10 mouse cellular contexts compared by ENCODE assay signal in the genomic region with DNA sequence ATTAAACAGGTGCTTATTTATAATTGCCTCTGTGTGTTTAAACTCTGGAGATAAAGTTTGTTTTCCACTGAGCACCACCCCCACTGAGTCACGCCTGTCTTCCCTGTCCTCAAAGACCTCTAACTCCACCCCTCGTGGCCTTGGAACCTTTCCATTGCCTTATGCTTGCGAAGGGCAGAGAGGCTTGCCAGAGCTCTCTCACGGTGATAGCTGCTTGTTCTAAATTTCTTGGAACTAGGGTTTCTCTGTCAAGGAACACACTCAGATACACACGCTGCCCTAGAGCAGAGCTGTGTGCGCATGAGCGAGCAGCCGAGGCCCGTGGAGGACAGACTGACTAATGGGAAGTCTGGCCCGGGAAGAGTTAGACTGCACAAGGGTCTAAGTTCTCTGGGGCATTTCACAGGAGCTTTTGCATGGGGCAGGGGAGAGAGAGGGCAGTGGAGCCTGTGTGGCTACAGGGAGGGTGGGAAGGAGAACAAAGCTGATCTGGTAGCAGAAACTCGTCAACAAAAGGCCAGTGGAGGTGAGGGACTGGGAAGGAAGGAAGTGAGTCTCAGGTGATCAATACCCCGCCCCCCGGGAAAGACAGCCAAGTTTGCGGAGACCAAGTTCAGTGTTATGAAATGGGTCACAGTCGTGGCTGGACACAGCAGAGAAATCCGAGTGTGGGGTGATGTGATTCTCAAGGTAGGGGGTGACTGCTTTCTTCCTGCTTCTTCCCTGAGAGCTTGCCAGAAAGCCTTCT. TPM values are rescaled to one million over a fixed set of nuclear protein-coding genes. Genes with fewer than 3 reads are reported as not detected.
DNase-seq lines count a peak whose midpoint lies in the region; ATAC-seq and TF ChIP-seq lines count a peak whose summit lies in the region.
"Had no signal": no experiment of that assay in that cellular context is flagged by ENCODE, and none has a peak within 500 bp of the region (broad histone marks: within the 10 kb centered on the region; RNA-seq: fewer than 3 reads in every experiment).

No protein-coding gene starts in this region.

- no peaks in the 10 kb centered on the region for H3K27me3 ChIP-seq in forebrain, embryonic 10.5 days (ENCODE audit: poor library complexity, severe bottlenecking)
- H3K27me3 ChIP-seq in forebrain, embryonic 12.5 days: no peaks in the 10 kb centered on the region
- no peaks in the 10 kb centered on the region for H3K27me3 ChIP-seq in embryonic facial prominence, embryonic 14.5 days (replicated peaks; ENCODE audit: control insufficient read depth, insufficient read depth, low read length)
- no peaks in the 10 kb centered on the region for H3K27me3 ChIP-seq in lung, postnatal 0 days (replicated peaks; ENCODE audit: insufficient read depth, low read length)
- H3K27me3 ChIP-seq: limb, embryonic 15.5 days had no signal

- H3K9me3 ChIP-seq in forebrain, embryonic 10.5 days: no peaks in the 10 kb centered on the region
- H3K9me3 ChIP-seq in forebrain, embryonic 12.5 days: no peaks in the 10 kb centered on the region
- H3K9me3 ChIP-seq in embryonic facial prominence, embryonic 14.5 days (ENCODE audit: control insufficient read depth, low read length): no peaks in the 10 kb centered on the region
- H3K9me3 ChIP-seq in lung, postnatal 0 days (ENCODE audit: low read length): no peaks in the 10 kb centered on the region
- H3K9me3 ChIP-seq: limb, embryonic 15.5 days had no signal

- peak overlapping the region; percentile 35; the same call in 1 of the 2 replicates for H3K27ac ChIP-seq in forebrain, embryonic 10.5 days
- H3K27ac ChIP-seq in forebrain, embryonic 12.5 days: no peak overlapping the region
- no peak overlapping the region for H3K27ac ChIP-seq in embryonic facial prominence, embryonic 14.5 days (replicated peaks; ENCODE audit: low read depth, low read length)
- peak overlapping the region; percentile 82 for H3K27ac ChIP-seq in lung, postnatal 0 days (ENCODE audit: low read length)
- H3K27ac ChIP-seq: limb, embryonic 15.5 days had no signal

- H3K4me1 ChIP-seq in forebrain, embryonic 10.5 days: peaks cover 15% of the 10 kb centered on the region
- H3K4me1 ChIP-seq in forebrain, embryonic 12.5 days: 0 out of 2 replicates have a peak, but pooled peaks cover 5% of the 10 kb centered on the region
- H3K4me1 ChIP-seq in embryonic facial prominence, embryonic 14.5 days (ENCODE audit: control insufficient read depth, insufficient read depth, low read length): peaks cover 13% of the 10 kb centered on the region; the same call in 1 of the 2 replicates
- peaks cover 15% of the 10 kb centered on the region; the same call in 1 of the 2 replicates for H3K4me1 ChIP-seq in lung, postnatal 0 days (ENCODE audit: insufficient read depth, low read depth, low read length)

- H3K36me3 ChIP-seq in forebrain, embryonic 10.5 days (replicated peaks): no peaks in the 10 kb centered on the region
- no peaks in the 10 kb centered on the region for H3K36me3 ChIP-seq in forebrain, embryonic 12.5 days (replicated peaks)
- H3K36me3 ChIP-seq in embryonic facial prominence, embryonic 14.5 days (ENCODE audit: control insufficient read depth, insufficient read depth, low read length): no peaks in the 10 kb centered on the region
- no peaks in the 10 kb centered on the region for H3K36me3 ChIP-seq in lung, postnatal 0 days (ENCODE audit: insufficient read depth, low read length)
- H3K36me3 ChIP-seq: G1E; limb, embryonic 15.5 days had no signal

- 68% methylated on average over 16 of the region's 16 CpGs for WGBS in forebrain, embryonic 10.5 days
- WGBS in forebrain, embryonic 12.5 days: 69% methylated on average over 16 of the region's 16 CpGs
- 55% methylated on average over 16 of the region's 16 CpGs for WGBS in embryonic facial prominence, embryonic 14.5 days
- 28% methylated on average over 14 of the region's 16 CpGs for WGBS in lung, postnatal 0 days

- no peak overlapping the region for H3K4me2 ChIP-seq in forebrain, embryonic 12.5 days
- H3K4me2 ChIP-seq in embryonic facial prominence, embryonic 14.5 days (ENCODE audit: low read depth, low read length): no peak overlapping the region
- H3K4me2 ChIP-seq in lung, postnatal 0 days (replicated peaks; ENCODE audit: low read depth, low read length): peak overlapping the region; percentile 33
- H3K4me2 ChIP-seq: limb, embryonic 15.5 days had no signal

- TF ChIP-seq CTCF in lung, postnatal 0 days (IDR thresholded peaks at IDR 0.05): no peak

- no peak overlapping the region for H3K4me3 ChIP-seq in forebrain, embryonic 10.5 days
- H3K4me3 ChIP-seq in forebrain, embryonic 12.5 days (replicated peaks): no peak overlapping the region
- H3K4me3 ChIP-seq in embryonic facial prominence, embryonic 14.5 days (ENCODE audit: low read depth, low read length): no peak overlapping the region
- no peak overlapping the region for H3K4me3 ChIP-seq in lung, postnatal 0 days (ENCODE audit: low read depth, low read length)
- H3K4me3 ChIP-seq: limb, embryonic 15.5 days had no signal

- DNase-seq in forebrain, embryonic 10.5 days (ENCODE audit: extremely low spot score, low spot score): no peak
- peak; percentile 56 for DNase-seq in MEL-GATA-1-ER (ENCODE audit: extremely low read depth, low read depth)
- peak; percentile 57 for DNase-seq in embryonic facial prominence, embryonic 14.5 days (ENCODE audit: low spot score)
- peak; percentile 86 for DNase-seq in heart, postnatal 4 days
- peak; percentile 90 for DNase-seq in lung, postnatal 0 days (ENCODE audit: low spot score)
- no peak for DNase-seq in right cerebral cortex, adult 18-20 months
- DNase-seq in B cell, adult 2 months: no peak

- no peak for ATAC-seq in forebrain, embryonic 12.5 days (ENCODE audit: low FRiP score)
- 0 out of 2 replicates have a peak, but pooled peaks have one; percentile 30 for ATAC-seq in embryonic facial prominence, embryonic 14.5 days (ENCODE audit: low read depth)
- peak; percentile 90 for ATAC-seq in lung, postnatal 0 days

- TF ChIP-seq EP300 in lung, postnatal 0 days (IDR thresholded peaks at IDR 0.05): peak; percentile 82

- no peak overlapping the region for H3K9ac ChIP-seq in forebrain, embryonic 12.5 days
- H3K9ac ChIP-seq in embryonic facial prominence, embryonic 14.5 days (ENCODE audit: low read depth, low read length): no peak overlapping the region
- H3K9ac ChIP-seq in lung, postnatal 0 days (replicated peaks; ENCODE audit: low read depth): no peak overlapping the region
- H3K9ac ChIP-seq: limb, embryonic 15.5 days had no signal

RNA-seq across cellular contexts. Expression of gene Zfp622, which starts 51.1 kb away (rescaled TPM):
- 22.0 and 24.4 TPM in 2 replicates for polyA plus RNA-seq in forebrain, embryonic 10.5 days (2016; fragmentation: Nextera tagmentation; extraction: Ambion mirVana)
- 33.0 and 35.4 TPM in 2 replicates for polyA plus RNA-seq in forebrain, embryonic 12.5 days (2016; fragmentation: Nextera tagmentation; extraction: Ambion mirVana)
- 29.9 and 30.5 TPM in 2 replicates for polyA plus RNA-seq in embryonic facial prominence, embryonic 14.5 days (2014; fragmentation: Nextera tagmentation; extraction: Ambion mirVana)
- 10 to 100 TPM; 21.7 to 22.0 TPM for total RNA-seq in heart, postnatal 4 days (2021)
- polyA plus RNA-seq in lung, postnatal 0 days (2015; fragmentation: Nextera tagmentation; extraction: Ambion mirVana): 18.4 and 18.7 TPM in 2 replicates

Comparison
In these comparisons a context has a peak if more than half of its experiments do, and no peak if none do; other contexts are left out.
1. H3K27ac ChIP-seq: peak in forebrain, embryonic 10.5 days (single experiment) and lung, postnatal 0 days (single experiment); none in forebrain, embryonic 12.5 days (single experiment) and embryonic facial prominence, embryonic 14.5 days (single experiment).
2. DNase-seq: peak in MEL-GATA-1-ER (single experiment), embryonic facial prominence, embryonic 14.5 days (single experiment), heart, postnatal 4 days (single experiment) and lung, postnatal 0 days (single experiment); none in forebrain, embryonic 10.5 days (single experiment), right cerebral cortex, adult 18-20 months (single experiment) and B cell, adult 2 months (0 of 2).